Mouse (Mus musculus): ENCODE results near the gene Nthl1. TPM values are rescaled to one million over a fixed set of nuclear protein-coding genes. Genes with fewer than 3 reads are reported as not detected.

Nthl1 gene
- polyA plus RNA-seq, 3 experiments from 2014 or later: 2.0 to 4.8 (median 2.8) TPM

DNA sequence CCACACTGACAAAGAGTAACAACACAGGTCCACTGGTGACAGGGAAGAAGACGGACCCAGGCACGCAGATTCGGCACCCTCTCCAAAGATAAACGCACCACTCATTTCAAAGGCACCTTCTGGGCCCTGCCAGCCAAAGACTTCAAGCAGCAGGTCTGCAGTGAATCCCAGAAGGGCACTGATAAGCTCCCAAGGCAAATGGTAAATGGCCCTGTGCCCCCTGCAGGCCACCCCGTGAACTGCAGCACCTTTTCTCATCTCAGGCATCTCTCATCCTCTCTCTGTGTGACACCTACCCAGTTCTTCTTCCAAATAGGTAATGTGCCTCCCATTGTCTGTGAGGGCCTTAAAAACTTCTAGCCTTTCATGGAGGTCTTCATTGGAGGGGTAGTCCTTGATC, 3.8 kb upstream of the Nthl1 start:
- no peak for ATAC-seq

DNA sequence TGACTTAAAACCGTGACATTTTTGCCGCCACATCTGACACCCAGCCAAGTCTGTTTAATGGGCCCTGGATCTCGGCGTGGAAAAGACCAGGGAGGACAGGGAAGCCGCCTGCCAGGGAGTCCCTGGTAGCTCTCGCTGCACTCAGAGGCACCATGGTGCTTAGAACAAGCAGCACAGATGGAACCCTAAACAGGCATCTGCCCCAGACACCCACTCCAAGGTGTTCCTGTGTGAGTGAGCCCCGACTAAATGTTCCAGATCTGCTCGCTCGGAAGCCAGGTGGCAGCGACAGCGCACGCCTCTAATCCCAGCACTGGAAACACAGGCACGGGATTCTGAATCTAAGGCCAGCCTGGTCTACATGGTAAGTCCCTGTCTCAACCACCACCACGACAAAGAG, 2.4 kb upstream of the Nthl1 start:
- ATAC-seq: no peak

DNA sequence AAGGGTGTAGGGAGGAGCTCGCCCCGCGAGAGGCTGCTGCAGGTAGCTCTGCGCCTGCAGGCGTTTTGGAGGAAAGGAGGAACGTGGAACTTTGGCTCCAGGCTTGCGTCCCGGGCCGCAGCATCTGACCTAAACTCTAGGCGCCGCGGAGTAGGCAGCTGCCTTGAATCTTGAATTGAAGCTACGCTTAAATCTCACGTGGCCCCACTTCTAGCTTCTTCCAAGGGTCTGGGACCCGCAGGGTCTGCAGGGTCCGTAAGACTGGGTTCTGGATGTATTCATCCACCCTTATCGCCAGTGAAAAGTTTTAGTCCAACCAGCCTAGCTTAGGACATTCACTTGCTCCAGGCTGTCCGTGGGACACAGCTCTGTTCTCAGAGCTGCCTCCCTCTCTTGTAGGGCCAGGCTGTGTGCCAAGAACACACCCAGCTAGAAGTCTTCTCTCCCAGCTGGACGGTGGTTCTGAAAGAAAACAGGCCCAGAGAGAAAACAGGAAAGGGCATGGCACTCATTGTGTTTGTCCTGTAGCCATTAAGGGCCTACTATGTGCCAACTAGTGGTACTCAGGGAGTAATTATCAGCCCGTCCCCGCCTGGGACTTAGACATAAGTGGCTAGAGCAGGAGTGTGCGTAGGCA, 451 bp downstream of the Nthl1 start:
- ATAC-seq: no peak

DNA sequence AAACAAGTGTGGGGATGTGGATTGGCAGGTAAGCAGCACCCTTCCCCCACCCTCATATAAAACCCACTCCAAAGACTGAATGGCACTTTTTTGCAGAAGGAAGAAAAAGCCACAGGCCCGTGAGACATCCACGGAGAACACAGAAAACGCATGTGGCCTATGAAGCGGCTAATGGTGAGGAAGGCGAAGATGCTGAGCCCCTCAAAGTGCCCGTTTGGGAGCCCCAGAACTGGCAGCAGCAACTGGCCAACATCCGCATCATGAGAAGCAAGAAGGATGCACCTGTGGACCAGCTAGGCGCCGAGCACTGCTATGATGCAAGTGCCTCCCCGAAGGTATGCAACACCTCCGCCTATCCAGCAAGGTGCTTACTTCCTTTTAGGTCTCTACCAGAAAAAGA, 1.4 kb downstream of the Nthl1 start:
- no peak for ATAC-seq

DNA sequence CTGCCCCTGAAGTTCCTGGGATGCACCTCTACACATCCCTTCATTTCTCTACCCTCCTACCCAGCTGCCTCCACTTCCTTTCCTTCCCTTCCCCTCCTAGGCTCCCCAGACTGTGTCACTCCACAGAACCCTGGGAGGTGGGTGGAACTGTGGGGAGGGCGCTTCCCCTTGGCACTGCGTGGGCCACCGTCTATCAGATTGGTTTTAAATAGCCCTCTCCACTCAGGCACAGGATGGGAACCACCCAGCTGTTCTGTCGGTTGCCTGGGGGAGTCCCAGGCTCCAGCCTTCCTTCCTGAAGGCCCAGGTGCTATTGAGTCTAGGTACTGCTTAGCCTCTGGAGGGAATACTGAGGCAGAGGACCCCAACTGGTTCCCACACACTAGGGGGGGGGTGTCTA, 2.5 kb downstream of the Nthl1 start:
- ATAC-seq: no peak

DNA sequence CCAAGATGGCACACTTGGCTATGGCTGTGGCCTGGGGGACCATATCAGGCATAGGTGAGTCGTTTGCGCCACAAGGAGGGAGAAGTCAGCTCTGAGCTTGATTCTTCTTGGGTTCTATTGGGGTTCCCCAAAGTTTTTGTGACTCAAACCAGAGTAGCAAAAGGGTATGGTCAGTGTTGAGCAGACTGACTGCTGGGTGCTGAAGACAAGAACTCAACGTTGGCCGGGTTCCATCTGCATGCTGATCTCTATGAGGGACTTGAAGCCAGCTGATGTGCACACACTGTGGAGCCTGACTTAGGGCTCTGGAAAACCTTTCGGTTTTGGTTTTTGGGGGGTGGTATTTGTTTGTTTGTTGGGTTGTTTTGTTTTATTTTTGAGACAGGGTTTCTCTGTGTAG, 3.2 kb downstream of the Nthl1 start:
- ATAC-seq: no peak

DNA sequence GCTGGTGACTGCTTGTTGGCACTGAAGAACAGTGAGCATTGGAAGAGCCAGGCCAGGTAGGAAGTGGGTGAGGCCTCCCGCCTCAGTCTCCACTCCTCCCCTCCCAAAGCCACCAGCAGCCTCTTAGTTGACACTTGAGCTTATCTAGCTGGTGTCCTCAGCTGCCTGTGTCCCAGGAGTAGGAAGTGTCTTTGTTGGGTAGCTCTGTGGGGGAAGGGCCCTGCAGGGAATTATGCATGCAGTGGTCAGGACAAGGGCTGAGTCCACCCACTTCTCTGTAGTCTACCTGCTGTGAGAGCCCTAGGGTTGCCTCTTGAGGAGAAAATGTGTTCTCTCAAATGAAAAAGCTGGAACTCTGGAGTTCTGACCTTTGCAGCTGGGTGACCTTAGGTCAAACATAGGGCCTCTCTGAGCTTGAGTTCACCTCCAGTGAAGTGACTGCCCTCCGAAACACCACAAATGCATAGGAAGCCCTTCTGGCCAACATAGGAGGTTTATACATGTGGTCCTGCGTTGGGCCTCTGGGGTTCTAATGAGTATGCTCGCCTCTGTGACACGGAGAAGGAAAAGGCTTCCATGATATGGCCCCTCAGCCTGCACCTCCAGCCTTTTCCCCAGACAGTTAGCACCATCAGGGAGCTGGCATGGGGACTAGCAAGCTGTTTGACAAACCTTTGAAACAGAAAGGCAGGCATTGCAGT, 4.5 kb downstream of the Nthl1 start:
- no peak for ATAC-seq

DNA sequence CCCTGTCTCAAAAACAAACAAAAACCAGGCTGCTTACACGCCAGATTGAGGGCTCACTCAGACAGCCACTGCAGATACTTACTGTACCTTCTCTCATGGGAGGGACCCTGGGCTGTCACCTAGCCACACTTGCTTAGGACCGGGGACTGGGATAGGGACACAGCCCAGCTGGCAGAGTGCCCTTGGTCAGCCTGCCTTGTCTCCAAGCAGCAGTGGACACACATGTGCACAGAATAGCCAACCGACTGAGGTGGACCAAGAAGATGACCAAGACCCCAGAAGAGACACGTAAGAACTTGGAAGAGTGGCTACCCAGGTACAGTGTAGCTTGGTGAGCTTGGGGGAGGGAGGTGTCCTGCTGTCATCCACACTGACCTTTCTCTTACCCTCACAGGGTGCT, 5.7 kb downstream of the Nthl1 start:
- ATAC-seq: no peak

DNA sequence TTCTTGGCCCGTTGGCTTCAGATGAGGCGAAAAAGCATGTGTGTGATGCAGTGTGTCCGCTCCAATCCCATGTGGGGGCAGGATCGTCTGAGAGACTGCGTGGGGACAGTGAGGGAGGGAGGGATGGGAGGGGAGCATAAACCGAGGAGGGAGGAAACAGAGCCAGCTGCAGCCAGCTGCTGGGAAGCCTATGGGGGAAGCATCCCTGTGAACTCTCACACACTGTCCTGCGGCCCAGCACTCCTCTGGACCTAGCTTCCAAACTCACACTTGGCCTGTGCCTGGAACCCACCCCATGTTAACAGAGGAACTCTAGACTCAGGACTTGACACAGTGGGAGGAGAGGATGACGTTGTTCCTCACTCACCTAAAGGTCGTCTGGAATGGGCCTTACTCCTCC, 6.4 kb downstream of the Nthl1 start:
- no peak for ATAC-seq

DNA sequence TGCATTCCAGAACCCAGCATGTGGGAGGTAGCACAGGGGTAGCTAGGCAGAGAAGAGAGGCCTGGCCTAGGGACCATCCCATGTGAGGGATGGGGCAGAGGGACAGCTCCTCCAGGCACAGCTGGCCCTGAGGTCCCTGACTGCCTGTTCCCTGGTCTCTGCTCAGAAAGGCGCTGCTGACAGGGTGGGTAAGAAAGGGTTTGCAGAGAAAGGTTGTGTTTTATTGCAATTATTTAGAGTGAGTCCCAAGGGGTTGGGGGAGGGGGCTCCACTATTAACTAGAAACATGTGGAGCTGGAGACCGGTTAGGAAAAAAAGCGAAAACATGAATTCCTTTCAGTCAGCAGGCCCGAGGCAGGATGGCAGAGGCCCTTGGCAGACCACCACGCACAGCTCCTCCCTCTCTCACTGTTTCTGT, 7.1 kb downstream of the Nthl1 start:
- no peak for ATAC-seq

DNA sequence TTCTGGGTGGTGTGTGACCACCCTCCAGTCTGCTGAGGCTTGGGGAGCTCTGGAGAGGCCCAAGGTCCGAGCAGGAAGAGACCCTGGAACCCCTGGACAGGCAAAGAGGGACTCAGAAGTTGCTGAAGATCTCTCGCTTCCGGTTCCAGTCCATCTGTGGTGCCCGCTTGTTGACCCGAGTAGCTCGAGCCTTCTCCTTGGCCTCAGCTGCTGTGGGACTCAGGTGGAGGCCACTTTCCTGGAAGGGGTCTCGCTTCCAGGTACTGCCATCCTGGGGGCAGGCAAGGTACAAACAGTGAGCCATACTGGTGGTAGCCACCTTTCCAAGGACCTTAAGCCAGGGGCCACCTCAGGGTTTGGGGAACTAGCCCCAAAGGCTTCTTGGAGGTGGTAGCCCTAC, 7.6 kb downstream of the Nthl1 start:
- no peak for ATAC-seq

DNA sequence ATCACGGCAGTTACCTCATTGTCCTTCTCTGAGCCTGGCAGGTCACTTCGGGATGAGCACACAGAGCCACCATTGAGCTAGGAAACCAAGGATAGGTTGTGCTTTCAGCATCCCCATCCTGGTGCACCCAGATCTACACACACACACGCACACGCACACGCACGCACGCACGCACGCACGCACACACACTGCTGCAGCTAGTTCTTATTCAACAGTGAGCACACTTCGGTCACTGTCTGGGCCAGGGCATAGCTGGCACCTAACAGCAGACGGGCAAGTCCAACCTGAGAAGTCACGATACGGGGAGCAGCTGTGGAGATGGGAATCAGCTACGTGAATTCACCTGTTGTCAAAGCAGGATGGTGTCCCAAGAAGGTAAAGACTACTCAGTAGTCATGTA, 8.1 kb downstream of the Nthl1 start:
- ATAC-seq: no peak

DNA sequence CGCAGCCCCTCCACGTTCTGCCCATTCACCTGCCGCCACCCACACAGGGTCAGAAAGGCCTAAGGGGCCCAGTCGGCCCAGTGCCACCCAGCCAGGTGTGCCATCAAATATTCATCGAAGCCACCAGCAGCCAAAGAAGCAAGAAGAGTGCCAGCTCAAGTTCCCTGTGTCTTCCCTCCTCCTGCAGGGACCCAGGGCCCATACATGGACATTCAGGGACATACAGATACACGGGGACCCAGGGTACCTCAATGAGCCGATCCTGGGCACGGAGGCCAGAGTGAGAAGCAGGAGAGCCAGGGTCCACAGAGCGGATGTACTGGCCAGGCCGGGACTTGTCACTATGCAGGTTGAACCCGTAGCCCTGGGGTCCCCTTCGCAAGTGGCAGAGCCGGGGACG, 9.5 kb downstream of the Nthl1 start:
- no peak for ATAC-seq

DNA sequence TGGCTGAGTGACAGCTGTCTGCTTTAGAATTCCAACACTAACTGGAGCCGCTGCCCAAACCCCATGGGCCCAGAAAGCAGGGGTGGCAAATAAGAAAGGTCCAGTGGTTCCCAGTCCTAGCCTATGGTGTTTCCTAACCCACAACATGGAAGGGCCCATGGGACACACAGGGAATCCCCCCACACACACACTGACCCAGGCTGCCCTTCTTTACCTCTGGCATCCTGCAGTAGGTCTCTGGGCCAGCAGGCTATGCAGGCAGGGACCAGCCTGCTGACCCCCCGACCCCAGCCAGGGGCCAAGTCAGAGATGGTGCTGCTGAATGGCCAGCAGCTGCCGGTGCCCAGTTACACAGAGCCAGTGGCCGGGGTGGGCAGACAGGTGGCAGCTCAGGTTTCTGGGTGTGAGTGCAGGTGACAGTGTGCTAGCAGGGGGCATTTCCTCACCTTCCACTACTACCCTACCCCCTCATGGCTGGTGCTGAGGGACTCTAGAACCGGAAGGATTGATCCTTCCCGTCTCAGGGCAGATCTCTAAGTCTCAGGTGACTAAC, 10.4 kb downstream of the Nthl1 start:
- ATAC-seq: no peak

DNA sequence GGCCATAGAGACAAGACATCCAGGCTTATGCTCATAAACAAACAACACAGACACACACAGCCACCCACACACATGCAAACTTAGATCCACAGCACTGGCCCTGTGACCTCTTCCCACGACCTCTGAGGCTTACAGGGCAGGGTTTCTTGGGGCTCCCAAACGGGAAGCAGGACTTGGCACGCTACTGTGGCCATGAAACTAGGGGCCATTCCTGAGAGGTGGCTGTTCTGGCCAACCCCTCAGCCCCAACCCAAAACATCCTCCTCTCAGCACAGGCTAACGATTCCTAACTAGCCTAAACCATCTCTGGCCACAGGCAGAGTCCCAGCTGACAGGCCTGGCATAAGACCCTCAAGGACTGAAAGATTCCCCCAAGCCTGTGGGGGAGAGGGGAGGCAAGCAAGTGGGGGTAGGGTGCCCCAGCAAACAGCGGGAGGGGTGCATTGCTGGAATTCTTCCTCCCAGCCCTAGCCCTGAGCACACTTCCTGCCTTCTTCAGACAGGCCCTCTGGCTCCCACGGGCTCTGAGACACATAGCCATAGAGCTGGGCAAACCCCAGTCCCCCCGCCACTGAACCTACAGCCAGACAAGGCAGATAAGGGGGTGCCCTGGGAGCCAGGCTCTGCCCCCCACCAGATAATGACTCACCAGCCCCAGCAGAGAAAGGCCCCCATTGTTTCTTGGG, 11.7 kb downstream of the Nthl1 start:
- ATAC-seq: no peak

DNA sequence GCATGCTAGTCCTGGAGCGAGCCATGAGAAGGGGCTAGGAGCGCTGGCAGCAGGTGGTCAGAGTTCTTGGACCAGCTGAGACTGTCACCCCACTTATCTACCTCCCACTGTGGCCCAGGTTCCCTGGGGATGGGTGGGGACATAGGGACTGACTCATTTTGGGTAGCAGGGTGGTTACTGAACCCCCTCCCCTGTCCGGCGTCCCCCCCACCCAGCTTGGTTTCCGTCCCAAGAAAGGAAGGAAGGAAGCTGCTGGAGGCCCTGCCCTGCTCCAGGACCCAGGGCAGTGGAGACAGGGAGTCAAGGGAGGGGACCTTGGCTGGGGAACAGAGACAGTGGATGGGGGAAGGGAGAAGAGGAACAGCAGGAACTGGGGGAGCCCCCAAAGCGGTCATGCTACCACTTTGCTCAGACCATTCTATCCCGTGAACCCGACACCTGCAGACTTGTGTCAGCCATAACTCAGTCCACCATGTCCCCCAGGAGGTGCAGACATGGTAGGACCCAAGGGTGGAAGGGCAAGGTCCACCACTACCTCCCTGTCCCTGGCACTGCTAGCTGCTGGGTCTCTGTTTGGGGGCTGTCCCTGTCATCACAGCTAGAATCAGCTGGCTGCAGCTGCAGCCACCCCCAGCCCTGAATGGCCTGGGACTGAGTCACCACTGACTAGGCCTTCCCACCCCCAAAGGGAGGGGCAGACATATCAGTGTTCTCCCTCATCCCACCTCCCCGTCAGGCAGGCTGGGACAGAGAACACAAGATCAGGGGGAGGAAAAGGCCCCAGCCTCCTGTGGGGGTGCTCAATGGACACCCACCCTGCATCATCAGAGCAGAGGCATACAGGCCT, 12.6 kb downstream of the Nthl1 start:
- ATAC-seq: no peak

DNA sequence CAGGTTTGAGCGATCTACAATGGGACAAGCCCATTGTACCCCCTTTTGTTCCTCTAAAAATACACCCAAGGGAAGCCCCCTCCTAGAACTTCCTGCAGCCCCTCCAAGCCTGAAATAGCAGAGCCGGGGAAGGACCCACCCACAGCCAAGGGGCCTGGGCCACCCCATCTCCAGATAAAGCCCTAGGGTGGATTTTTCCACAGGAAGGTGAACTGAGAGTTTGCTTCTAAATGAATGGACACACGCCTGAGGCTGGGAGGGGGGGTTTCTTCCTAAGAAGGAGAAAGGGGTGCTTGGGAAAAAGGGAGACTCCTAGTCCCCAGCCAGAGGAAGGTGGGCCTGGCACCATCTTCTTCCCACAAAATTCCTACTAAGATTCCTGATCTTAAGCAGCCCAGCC, 13.4 kb downstream of the Nthl1 start:
- no peak for ATAC-seq

DNA sequence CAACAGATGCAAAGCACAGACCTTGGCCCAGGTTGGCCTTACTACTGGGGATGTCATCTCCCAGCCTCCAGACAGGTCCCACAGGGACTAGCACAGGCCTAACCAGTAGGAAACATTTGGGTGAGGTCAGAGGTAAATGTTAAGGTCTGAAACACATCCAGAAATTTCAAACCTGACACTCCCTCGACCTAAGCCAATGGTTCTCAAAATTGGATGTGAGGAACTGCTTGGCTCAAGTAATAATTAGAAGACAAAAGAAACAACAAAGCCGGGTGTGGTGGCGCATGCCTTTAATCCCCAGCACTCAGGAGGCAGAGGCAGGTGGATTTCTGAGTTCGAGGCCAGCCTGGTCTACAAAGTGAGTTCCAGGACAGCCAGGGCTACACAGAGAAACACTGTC, 13.9 kb downstream of the Nthl1 start:
- no peak for ATAC-seq

DNA sequence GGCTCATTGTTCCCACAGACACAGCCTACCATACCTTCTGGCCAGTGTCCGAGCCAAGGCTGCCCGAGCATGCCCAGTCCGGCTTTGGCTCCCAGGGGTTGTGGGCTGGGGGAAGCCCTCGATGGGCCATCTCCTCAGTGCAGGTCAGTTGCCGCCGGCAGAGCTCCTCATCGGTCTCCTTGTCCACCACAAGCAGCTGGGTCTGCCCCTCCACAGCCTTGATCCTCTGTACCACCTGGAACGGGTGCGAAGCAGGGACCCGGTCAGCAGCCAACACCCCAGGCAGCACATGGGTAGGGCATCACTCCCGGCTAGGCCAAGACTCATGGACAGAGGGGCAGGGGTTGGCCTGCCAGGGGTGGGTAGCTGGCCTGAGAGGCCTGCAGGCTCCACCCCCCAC, 15.0 kb downstream of the Nthl1 start:
- no peak for ATAC-seq

DNA sequence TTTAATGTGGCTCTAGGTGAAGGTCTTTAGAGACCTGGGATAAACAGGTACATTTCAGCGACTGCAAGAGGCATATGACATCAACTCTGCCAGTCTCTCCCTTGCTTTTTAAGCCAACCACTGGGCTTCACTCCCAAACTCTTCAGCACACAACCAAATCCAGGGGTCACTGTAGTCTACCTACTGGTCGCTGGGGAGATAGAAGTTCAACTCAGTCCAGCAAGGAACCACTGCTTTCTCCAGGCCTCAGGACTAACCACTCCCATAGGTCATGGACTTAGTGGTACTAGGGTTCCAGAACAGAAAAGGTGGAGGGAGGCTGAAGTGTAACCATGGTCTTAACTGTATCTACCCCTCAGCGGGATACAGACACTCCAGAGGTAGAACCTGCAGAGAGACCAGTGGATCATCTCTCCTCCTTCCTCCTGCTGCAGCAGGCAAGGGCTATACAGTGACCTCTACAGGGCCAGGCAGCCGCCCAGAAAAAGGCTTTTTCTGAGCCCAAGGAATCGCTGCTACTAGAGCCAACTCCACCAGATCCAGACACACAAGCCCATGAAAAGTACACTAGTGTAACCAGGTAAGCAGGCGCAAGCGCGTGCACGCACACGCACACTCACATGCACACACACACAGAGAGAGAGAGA, 16.4 kb downstream of the Nthl1 start:
- ATAC-seq: no peak

DNA sequence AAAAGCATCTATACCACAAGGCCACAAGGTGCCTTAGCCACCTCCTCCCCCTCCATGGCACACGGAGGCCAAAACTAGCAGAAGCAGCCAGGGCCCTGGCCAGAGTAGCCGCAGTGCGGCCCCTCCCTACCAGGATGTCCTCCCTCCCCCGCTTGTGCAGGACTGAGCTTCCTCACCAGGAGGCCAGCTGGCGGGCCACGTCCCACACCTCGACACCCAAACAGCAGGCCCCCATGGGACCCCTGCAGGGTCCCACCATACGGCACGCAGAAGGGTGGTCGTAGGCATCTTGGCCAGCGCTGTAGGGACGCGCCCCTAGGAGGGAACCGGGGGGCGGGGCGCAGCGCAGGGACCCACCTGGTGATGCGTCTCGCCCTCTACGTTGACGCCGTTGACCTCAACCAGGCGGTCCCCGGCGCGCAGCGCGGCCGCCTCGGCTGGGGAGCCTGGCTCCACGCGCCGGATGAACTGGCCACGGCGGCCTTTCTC, 17.1 kb downstream of the Nthl1 start:
- ATAC-seq: no peak

DNA sequence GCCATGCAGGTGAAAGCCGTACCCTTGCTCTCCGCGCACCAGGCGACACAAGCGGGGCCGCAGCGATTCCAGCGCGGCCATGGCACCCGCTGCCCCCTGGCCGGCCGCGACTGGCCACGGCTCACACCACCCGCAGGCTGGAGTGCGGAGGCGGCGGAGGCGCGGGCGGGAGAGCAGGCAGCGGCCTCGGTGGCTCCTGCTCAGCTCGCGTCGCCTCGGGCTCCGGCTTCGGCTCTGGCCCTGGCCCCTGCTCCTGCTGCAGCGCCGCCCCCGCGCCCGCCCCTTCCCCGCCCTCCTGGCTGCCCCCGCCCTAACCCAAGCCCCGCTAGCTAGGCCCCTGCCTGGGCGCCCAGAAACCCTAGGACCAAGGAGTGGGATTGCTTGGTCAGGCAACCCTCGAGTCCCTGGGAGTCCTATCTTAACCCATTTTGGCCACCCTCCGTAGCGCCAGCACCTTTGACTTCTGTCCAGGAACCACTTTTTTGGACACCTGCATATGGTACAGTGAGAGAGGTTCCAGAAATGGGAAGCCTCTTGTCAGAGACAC, 17.7 kb downstream of the Nthl1 start, which contains the start of gene Slc9a3r2:
Gene Slc9a3r2 (minus strand): TSS at position 258 of the 547 bp plus-strand sequence.
- no peak for ATAC-seq
